Mouse (Mus musculus) lung, postnatal 0 days (tissue): ENCODE results near the gene Tdo2.

ENCODE experiments used
- CTCF ChIP-seq: IDR thresholded peaks from 2 replicates; pipeline ENCODE4 v1.5.1; 2016; ENCODE audit warnings: antibody characterized with exemption, mild to moderate bottlenecking
- EP300 ChIP-seq: IDR thresholded peaks from 2 replicates; pipeline ENCODE4 v1.6.1; 2016; ENCODE audit warnings: antibody characterized with exemption, mild to moderate bottlenecking, control low read depth

DNA sequence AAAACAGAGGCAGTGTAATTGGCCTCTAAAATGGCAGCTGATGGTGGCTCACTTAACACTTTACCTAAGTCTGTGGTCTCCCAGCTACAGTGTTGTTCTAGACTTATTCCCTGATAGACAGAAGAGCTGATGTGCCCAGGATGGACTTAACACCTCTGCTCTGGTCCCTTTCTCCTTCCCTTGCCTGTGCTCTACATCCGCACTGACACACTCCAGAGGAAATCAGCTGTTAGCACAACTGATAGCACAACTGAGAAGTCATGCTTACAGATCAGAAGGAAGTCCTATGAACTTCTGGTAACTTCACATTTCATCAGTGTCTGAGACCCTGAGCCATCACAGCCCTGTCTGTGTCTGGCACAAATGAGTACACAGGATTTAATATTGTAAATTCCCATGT, 46.9 kb downstream of the Tdo2 start:
- TF ChIP-seq CTCF (no peak), EP300 (no peak)
